Mouse (Mus musculus) MEL-GATA-1-ER (cell line): ENCODE results near the gene Fzd9.
"Not testable (repeated sequence)": the region's sequence is repeated elsewhere in the genome, so short reads cannot be mapped to it uniquely, and the experiment has no call there.

Experiments
- DNase-seq: peaks from one replicate; pipeline ENCODE4 v3.0.0-alpha.2; 2012; ENCODE audit warnings: low read depth; ENCODE audit errors: extremely low read depth

Gene Fzd9

DNA sequence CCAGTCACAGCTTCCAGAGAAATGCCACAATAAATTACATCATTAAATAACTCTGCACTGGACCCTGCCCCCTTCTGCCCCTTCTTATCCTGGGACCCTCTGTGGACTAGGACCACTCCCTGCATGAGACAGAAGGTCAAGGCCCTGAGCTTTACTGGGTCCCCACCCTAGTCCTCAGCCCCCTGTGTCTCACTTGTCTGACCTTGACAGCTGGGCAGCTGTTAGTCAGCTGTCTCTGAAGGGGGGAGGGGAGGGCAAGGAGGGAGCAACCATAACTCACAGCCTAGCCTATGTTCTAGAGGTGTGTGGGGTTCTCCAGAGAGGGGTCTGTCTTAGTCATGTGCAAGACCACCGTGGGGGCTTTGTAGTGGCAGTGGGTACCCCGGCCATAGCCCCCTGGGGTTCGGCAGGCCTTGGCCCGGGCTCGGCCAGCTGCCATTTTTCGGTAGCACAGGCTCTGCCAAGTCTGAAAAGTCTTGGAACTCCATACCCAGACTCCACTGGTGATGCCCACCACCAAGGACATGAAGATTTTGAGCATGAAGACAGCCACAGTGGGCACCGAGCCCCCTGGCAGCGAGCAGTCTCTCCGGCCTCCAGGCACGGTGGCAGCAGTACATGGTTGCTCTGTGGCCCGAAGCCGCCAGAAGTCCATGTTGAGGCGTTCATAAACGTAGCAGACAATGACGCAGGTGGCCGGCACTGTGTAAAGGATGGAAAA lies 1.9 kb downstream of the Fzd9 start:
- DNase-seq: no peak

DNA sequence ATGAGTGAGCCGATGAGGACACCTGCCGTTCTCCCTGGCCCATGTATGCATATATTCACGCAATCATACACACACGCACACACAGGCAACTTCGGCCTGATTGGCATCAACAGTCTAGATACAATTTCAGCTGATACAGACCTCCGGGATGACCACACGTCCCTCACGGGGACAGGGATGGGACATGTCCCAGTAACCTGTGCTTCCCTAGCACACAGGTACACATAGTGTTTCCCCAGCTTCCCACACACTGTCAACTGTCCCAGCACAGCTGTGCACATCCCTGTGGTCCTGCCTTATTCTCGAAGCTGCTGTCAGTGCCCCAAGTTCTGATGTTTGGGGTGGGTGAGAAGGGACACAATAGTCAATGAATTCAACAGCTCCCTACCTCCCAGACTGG lies 3.7 kb downstream of the Fzd9 start:
- no peak for DNase-seq

DNA sequence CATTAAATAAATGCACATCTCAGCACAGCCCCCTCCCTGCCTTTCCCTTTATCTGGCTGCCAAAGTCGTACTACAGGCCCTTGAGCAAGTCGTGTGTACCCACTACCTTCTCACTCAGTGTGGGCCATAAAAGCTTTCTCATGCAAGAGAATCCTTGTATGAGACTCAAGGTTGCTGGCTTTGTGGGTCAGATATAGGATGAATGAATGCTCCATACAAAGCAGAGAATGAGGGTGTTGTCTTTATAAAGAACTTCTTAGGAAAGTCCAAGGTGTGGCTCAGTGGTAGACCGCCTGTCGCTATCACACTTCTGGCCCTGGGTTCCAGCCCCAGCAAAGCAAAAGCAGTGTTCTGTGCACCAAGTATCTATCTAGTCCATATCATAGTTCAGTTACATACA lies 4.5 kb downstream of the Fzd9 start:
- DNase-seq: no peak

DNA sequence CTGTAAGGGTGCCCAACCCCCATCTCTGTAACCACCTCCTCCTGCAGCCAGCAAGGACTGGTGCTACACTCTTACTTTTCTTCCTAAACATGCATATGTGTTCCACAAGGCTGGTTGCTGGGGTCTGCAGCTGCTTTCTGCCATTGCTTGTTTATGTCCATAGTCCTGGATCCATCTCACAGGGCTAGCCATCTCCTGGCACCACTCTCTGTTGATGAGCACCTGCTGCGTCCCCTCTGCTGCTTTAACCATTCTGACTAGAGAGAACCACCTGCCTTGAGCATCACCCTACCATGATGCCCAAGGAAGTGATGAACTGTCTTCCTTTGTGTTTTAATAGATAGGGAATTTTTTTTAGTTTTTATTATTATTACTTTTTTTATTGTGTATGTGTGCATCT lies 7.9 kb downstream of the Fzd9 start:
- DNase-seq: no peak

DNA sequence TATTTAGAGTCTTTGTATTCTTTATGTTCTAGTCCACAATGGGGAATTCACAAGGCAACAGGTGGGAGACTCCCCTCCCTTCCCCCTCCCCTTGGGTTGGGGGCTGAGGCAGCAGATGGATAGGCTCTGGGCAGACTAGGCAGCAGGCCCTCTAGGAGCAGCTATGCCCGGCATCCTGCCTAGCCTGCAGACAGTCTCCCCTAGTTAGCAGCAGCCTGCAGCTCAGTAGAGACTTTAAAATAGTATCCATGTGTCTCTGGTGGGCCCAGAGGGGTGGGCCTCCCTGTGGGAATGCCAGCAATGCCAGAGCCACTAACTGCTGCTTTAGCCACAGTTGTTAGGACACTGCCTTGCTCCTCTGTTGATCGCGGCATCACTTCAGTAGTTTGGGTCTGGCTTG lies 8.4 kb downstream of the Fzd9 start:
- DNase-seq: no peak

DNA sequence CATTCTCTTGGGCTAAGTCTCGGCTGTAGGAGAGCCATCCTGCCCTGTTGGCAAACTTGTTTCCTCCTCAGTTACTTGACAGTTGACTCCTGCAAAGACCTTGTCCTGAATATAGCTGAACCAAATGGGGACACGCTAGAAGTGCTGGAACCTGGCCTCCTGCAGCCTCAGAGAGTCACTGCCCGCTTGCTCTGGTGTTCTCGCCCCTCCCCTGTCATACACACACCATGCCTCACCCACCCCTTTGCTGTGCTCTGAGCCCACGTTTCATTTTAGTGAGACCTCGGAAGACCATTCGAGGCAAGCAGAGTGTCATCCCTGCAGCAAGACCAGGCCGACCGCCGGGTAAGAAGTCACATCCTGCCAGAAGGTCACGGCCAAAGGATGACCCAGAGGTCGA lies 8.9 kb downstream of the Fzd9 start:
- no peak for DNase-seq

DNA sequence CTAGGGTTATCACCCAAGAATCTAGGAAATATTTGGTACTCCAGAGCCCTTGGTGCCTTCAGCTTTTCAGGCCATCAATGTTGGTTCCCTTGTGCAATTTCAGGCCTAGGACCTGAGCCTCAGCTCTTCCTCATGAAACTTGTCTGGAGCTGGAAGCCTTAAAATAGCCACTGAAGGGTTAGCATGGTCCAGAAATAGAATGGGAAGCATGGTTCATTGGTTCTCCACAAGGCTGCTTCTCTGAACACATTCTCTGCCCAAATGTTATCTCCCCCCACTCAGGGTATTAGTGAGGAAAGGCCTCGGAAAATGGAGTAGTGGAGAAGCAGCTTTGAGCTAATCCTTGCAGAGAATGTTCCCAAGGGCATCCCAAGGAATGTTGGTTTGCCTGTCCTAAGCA lies 9.6 kb downstream of the Fzd9 start:
- no peak for DNase-seq

DNA sequence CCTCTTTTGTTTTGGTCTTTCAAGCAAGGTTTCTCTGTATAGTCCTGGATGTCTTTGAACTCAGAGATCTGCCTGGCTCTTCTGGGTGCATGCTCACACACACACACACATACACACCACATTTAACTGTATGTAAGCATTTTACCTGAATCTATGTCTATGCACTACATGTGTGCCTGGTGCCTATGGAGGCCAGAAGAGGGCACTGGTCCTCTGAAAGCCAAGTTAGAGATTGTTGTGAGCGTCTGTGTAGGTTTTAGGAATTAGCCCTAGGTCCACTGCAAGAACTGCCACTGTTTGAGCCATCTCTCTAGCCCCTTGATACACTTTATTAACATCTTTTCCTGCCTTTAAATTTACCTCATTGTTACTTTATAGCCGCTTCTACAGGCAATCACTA lies 12.2 kb downstream of the Fzd9 start:
- no peak for DNase-seq

DNA sequence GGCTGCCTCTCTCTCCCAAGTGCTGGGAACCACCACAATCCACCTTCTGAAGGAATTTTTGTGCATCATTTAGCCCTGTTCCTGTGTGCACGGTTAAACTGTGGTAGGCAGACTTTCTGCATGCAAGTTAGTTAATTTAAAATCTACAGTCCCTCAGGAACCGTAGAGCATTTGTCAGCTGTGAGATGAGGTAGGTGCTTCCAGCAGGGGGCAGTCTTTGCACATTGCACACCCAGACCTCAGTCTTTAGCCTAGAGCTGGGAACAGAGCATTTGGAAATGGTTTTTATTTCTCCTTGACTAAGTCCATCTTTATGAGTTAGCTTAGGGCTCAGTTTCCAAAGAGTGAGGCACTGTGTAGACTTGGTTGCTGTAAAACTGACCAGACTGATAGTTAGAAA lies 14.5 kb downstream of the Fzd9 start:
- peak; percentile 26 for DNase-seq

DNA sequence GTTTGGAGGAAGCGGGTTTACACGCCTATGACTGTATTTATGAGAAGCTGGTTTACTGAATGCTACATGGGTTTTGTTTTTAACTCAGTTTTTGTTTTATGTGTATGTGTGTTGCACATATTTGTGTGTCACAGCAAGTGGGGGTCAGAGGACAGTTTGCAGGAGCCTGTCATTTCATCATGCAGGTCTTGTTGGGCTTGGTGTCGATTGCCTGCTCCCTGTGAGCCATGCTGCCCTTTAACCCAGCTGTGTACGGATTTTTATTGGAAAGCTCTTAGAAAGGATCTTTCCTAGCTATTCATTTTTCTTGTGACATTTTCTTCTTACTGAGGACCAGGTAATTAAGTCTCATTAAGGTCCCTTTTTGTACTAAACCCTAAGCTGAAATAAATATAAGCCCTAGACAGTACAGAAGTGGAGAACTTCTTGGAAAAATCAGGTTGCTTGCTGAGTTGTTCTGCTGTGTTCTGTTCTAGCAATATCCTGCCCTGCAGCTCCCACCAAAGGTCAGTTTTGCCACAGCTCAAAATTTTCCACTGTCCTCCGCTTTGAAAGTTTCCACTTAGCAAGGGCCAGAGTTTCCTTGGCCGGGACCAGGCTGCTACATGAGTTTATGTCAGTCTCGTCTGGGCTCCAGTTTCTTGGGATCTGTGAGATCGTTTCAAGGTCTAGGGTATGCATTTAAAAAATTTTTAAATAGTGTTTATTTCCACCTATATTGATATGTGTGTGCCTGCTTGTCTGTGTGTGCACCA lies 17.7 kb downstream of the Fzd9 start:
- DNase-seq: no peak

DNA sequence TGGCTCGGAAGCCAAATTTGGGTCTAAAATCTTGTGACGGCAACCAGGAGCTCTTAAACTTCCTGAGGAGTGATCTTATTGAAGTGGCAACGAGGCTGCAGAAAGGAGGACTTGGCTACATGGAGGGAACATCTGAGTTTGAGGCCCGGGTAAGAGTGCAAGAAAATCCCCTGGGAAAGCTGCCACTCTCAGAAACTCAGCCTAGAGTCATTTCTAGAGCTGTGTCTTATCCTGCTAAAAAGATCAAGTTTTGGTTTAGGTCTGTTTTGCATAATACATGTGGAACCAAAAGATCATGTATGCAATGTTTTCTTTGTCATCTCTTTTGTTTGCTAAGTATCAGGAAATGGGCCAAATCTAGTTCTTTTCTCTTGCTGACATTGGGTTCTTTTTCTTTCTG lies 20.8 kb downstream of the Fzd9 start:
- DNase-seq: no peak

DNA sequence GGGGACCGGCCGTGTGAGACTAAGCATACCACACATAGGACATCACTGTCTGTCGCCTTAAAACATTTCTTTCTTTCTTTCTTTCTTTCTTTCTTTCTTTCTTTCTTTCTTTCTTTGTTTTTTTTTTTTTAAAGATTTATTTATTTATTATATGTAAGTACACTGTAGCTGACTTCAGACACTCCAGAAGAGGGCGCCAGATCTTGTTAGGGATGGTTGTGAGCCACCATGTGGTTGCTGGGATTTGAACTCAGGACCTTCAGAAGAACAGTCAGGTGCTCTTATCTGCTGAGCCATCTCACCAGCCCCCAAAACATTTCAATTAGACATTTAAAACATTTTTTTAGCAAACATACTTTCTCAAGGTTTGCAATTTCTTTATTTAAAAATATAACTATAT lies 25.2 kb downstream of the Fzd9 start:
- DNase-seq: not testable (repeated sequence)

DNA sequence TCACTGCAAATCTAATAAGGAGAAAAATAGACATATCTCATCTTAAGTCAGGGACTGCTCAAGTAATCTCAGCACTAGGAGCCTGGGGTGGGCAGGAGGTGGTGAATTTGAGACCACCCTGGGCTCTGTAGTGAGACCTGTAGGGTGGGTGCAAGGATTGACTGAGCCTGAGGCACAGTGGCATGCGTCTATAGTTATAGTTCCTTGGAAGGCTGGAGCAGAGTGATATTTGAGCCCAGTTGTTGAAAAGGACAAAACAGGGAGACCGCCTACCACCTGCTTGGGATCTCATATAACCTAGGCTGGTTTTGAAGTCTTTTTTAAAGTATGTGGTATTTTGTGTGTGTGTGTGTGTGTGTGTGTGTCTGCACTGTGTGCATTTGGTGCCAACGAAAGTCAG lies 26.9 kb downstream of the Fzd9 start:
- no peak for DNase-seq

DNA sequence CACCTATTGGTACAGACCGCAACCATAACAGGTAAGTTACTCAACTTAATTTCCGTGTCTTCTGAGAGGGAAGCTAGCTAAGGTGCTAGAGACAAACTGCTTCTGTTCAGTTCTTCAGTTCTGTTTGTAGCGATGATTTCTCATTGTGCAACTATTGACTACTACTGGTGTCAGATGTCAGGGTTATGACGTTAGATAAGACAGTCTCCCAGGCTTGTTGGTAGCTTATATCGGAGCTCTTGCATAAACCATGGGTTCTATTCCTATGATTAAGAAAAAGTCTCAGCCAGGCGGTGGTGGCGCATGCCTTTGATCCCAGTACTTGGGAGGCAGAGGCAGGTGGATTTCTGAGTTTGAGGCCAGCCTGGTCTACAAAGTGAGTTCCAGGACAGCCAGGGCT lies 29.0 kb downstream of the Fzd9 start:
- DNase-seq: no peak

DNA sequence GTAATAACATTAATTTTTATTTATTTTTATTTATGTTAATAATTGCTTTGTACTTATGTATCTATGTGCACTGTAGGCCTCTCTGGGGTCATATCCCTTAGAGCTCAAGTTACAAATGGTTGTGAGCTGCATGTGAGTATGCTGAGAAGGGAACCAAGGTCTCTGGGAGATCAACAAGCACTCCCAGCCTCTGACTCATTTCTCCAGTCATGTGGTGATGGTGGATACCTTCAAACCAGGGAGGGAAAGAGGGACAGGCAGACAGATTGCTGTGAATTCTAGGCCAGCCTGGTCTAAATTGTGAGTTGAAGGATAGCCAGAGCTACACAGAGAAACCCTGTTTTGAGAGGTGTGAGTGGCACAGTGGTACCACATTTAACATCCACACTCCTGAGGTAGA lies 30.1 kb downstream of the Fzd9 start:
- DNase-seq: no peak

DNA sequence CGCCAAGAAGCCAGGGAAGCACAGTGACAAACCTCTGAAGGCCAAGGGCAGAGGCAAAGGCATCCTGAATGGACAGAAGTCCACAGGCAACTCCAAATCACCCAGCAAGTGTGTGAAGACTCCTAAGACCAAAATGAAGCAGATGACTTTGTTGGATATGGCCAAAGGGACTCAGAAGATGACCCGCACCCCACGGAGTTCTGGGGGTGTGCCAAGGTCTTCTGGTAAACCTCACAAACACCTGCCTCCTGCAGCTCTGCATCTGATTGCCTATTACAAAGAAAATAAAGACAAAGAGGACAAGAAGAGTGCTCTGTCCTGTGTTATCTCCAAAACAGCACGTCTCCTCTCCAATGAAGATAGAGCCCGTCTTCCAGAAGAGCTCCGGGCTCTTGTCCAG lies 34.2 kb downstream of the Fzd9 start:
- DNase-seq: no peak

DNA sequence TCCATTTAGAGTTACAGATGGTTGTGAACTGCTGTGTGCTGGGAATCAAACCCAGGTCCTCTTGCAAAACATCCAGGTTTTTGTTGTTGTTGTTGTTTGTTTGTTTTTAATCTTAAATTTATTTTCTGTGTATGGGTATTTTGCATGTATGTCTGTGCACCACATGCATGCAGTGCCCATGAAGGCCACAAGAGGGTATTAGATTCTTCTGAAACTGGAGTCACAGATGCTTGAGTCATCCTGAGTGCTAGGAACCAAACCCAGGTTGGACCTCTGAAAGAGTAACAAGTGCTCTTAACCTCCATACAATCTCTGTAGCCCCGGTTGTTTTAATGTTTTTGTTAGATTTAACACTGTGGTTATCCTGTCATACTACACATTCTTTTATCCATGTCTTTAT lies 42.8 kb downstream of the Fzd9 start:
- no peak for DNase-seq

DNA sequence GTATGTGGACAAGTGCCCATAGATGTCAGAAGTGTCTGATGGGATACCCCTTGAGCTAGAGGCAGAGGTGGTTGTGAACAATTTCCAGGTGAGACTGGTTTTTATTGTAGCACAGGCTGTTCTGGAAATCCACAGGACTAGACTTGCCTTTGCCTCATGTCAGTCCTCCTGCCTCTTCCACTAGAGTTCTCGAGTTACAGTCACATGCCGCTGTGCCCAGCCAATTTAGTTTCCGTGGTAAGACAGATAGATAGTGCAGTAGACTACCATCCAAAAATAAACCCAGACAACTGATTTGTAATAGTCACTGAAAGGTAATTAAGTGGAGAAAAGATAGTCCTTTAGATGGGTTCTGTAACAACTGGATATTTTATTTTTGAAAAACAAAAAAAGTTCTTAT lies 48.3 kb downstream of the Fzd9 start:
- DNase-seq: no peak
